Mouse (Mus musculus) liver, adult 2 months (tissue): Measurements from ENCODE around the gene Apoc3.

Experiments
- CTCF ChIP-seq: fragments of 200-500 bp; IDR thresholded peaks from 2 replicates; pipeline ENCODE4 v1.5.1; 2011; ENCODE audit warnings: low read depth, low read length, control low read depth
- POLR2A ChIP-seq: fragments of 200-500 bp; IDR thresholded peaks from 2 replicates; pipeline ENCODE4 v1.6.1; 2011; ENCODE audit warnings: low read length, control low read depth; ENCODE audit not compliant: insufficient read depth; ENCODE audit errors: extremely low read depth

- TF ChIP-seq POLR2A (0 out of 2 replicates have a peak, but pooled peaks have one; percentile 0), CTCF (no peak)
Measured at GRCm38 (mm10) chr9:46227064-46227614, 8.3 kb downstream of the Apoc3 start.
